Mouse (Mus musculus) kidney, embryonic 14.5 days (tissue): ENCODE measurements at regions not wholly inside any gene's neighbourhood (a gene's known extent, or its start where the extent isn't known, plus 50 kb on each side); places are given as distances from the start of the nearest gene placed in this dataset.

Experiments
- ATAC-seq: fragments of 200-750 bp; cut with Nextera tagmentation; 2 replicates; pipeline ENCODE4 v1.8.0; 2017; ENCODE audit warnings: moderate number of reproducible peaks, mild to moderate bottlenecking, moderate TSS enrichment, moderate library complexity; ENCODE audit not compliant: low FRiP score, low TSS enrichment
- H3K27ac ChIP-seq: fragments of 300-500 bp; sonication (generic); 2 replicates; pipeline ENCODE4 v1.5.1; 2014; ENCODE audit warnings: low read depth, mild to moderate bottlenecking, low read length, moderate library complexity, mixed read lengths
- H3K27me3 ChIP-seq: fragments of 300-500 bp; sonication (generic); 2 replicates; pipeline ENCODE4 v1.6.1; 2014; ENCODE audit warnings: mild to moderate bottlenecking, low read length; ENCODE audit not compliant: control insufficient read depth, insufficient read depth
- H3K36me3 ChIP-seq: fragments of 300-500 bp; sonication (generic); 2 replicates; pipeline ENCODE4 v1.6.1; 2014; ENCODE audit warnings: low read length, mixed read lengths; ENCODE audit not compliant: control insufficient read depth, insufficient read depth
- H3K4me1 ChIP-seq: fragments of 300-500 bp; sonication (generic); 2 replicates; pipeline ENCODE4 v1.6.1; 2014; ENCODE audit warnings: low read length, mixed read lengths; ENCODE audit not compliant: control insufficient read depth, insufficient read depth
- H3K4me2 ChIP-seq: fragments of 300-500 bp; sonication (generic); replicated peaks from 2 replicates; pipeline ENCODE4 v1.6.1; 2014; ENCODE audit warnings: low read depth, mild to moderate bottlenecking, low read length
- H3K4me3 ChIP-seq: fragments of 300-500 bp; sonication (generic); 2 replicates; pipeline ENCODE4 v1.5.1; 2014; ENCODE audit warnings: mild to moderate bottlenecking, low read length
- H3K9ac ChIP-seq: fragments of 300-500 bp; sonication (generic); 2 replicates; pipeline ENCODE4 v1.6.1; 2014; ENCODE audit warnings: low read depth, mild to moderate bottlenecking, low read length, moderate library complexity
- H3K9me3 ChIP-seq: fragments of 300-500 bp; sonication (generic); 2 replicates; pipeline ENCODE4 v1.6.1; 2016; ENCODE audit warnings: low read length; ENCODE audit not compliant: control insufficient read depth
- WGBS: fragments of 180-500 bp; shearing (Covaris S2); extraction: QIAGEN DNeasy Blood & Tissue Kit; methylation state at CpG from one replicate; pipeline ENCODE4 v1.1.7; 2014; 5-methylcytosine and 5-hydroxymethylcytosine counted together

- H3K36me3 ChIP-seq = no peaks in the 10 kb centered on the region
- no peak overlapping the region for H3K27ac ChIP-seq
- H3K4me3 ChIP-seq = no peak overlapping the region
- no peaks in the 10 kb centered on the region for H3K27me3 ChIP-seq
- H3K9ac ChIP-seq = no peak overlapping the region
- no peaks in the 10 kb centered on the region for H3K9me3 ChIP-seq
- H3K4me1 ChIP-seq = no peaks in the 10 kb centered on the region
- ATAC-seq = no peak
- 59% methylated on average over 2 of the region's 2 CpGs for WGBS
- H3K4me2 ChIP-seq = no peak overlapping the region
These were observed 151.4 kb downstream of the Twistnb start for GRCm38 (mm10) chr12:33580809-33581208.

DNA sequence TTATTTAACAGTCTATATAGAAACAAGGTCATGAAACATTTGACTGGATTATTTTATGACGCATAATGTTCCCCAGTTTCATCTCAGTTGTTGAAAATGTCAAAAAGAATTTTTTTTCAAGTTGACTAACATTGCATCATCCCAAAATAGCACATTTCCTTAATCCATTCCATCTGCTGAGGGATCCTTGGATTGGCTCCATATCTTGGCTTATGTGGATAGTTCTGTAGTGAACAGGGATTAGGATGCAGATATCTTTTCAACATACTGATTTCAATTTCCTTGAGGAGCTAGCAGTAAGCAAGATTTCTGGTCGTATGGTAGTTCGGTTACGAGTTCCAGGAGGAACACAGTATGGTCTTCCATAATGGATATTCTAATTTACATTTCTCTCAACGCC lies 161.6 kb downstream of the Twistnb start:
- no peak overlapping the region for H3K27ac ChIP-seq
- WGBS = 82% methylated on average over 5 of the region's 5 CpGs
- no peaks in the 10 kb centered on the region for H3K9me3 ChIP-seq
- no peak overlapping the region for H3K9ac ChIP-seq
- no peak overlapping the region for H3K4me3 ChIP-seq
- no peak for ATAC-seq
- H3K4me2 ChIP-seq = no peak overlapping the region
- H3K36me3 ChIP-seq = no peaks in the 10 kb centered on the region
- H3K4me1 ChIP-seq = peaks cover 9% of the 10 kb centered on the region; the same call in 1 of the 2 replicates
- H3K27me3 ChIP-seq = no peaks in the 10 kb centered on the region

- H3K36me3 ChIP-seq = no peaks in the 10 kb centered on the region
- H3K27me3 ChIP-seq = no peaks in the 10 kb centered on the region
- H3K4me2 ChIP-seq = peak overlapping the region; percentile 41
- peak overlapping the region; percentile 32; the same call in 1 of the 2 replicates for H3K27ac ChIP-seq
- peak; percentile 88 for ATAC-seq
- H3K4me3 ChIP-seq = peak overlapping the region; percentile 27
- peaks cover 9% of the 10 kb centered on the region; the same call in 1 of the 2 replicates for H3K4me1 ChIP-seq
- 5% methylated on average over 6 of the region's 6 CpGs for WGBS
- no peak overlapping the region for H3K9ac ChIP-seq
- H3K9me3 ChIP-seq = no peaks in the 10 kb centered on the region
These were observed 163.0 kb downstream of the Twistnb start for GRCm38 (mm10) chr12:33592431-33592911.

- peak overlapping the region; percentile 32; the same call in 1 of the 2 replicates for H3K27ac ChIP-seq
- no peaks in the 10 kb centered on the region for H3K36me3 ChIP-seq
- no peaks in the 10 kb centered on the region for H3K9me3 ChIP-seq
- WGBS = 14% methylated on average over 17 of the region's 17 CpGs
- no peaks in the 10 kb centered on the region for H3K27me3 ChIP-seq
- ATAC-seq = peak; percentile 62
- H3K9ac ChIP-seq = no peak overlapping the region; the same call in 1 of the 2 replicates
- peak overlapping the region; percentile 41 for H3K4me2 ChIP-seq
- H3K4me1 ChIP-seq = peaks cover 9% of the 10 kb centered on the region; the same call in 1 of the 2 replicates
- peak overlapping the region; percentile 27 for H3K4me3 ChIP-seq
These were observed 163.5 kb downstream of the Twistnb start for GRCm38 (mm10) chr12:33592938-33593337.

- Histone ChIP-seq H3K27ac (no peak overlapping the region), H3K4me2 (no peak overlapping the region), H3K9me3 (no peaks in the 10 kb centered on the region), H3K36me3 (no peaks in the 10 kb centered on the region), H3K4me1 (peaks cover 9% of the 10 kb centered on the region; the same call in 1 of the 2 replicates), H3K4me3 (no peak overlapping the region), H3K27me3 (no peaks in the 10 kb centered on the region), H3K9ac (no peak overlapping the region)
- ATAC-seq = peak; percentile 63
- WGBS = 18% methylated on average over 4 of the region's 4 CpGs
These were observed 164.2 kb downstream of the Twistnb start for GRCm38 (mm10) chr12:33593685-33594084.

GRCm38 (mm10) chr12:33605393-33605792 lies 176.0 kb downstream of the Twistnb start:
- no peak for ATAC-seq
- H3K27ac ChIP-seq = no peak overlapping the region
- H3K4me3 ChIP-seq = no peak overlapping the region
- H3K4me1 ChIP-seq = no peaks in the 10 kb centered on the region
- no peaks in the 10 kb centered on the region for H3K27me3 ChIP-seq
- no peak overlapping the region for H3K9ac ChIP-seq
- H3K36me3 ChIP-seq = no peaks in the 10 kb centered on the region
- H3K9me3 ChIP-seq = no peaks in the 10 kb centered on the region
- H3K4me2 ChIP-seq = no peak overlapping the region
- 57% methylated on average over 4 of the region's 4 CpGs for WGBS

- H3K27ac ChIP-seq = no peak overlapping the region
- H3K9me3 ChIP-seq = no peaks in the 10 kb centered on the region
- H3K27me3 ChIP-seq = no peaks in the 10 kb centered on the region
- no peak for ATAC-seq
- no peak overlapping the region for H3K9ac ChIP-seq
- H3K4me1 ChIP-seq = no peaks in the 10 kb centered on the region
- 61% methylated on average over 7 of the region's 7 CpGs for WGBS
- no peaks in the 10 kb centered on the region for H3K36me3 ChIP-seq
- H3K4me2 ChIP-seq = no peak overlapping the region
- no peak overlapping the region for H3K4me3 ChIP-seq
These were observed 178.6 kb downstream of the Twistnb start for GRCm38 (mm10) chr12:33607811-33608602.

DNA sequence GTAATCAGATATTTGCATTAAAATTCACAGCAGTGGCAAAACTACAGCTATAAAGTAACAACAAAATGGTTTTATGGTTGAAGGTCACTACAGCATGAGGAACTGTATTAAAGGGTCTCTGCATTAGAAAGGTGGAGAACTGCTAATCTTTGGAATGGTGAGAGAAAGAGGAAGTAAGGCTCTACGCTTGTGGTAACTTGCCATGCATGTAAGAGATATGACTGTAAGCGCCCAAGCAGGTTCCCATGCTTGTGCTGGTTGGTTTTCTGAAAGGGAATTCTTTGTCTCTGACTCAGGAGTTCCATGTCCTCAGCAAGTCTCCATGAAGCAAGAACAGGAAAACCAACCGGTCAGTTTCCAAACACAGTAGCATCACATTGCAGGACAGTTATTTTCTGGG lies 182.9 kb downstream of the Twistnb start:
- H3K4me1 ChIP-seq = no peaks in the 10 kb centered on the region
- H3K27ac ChIP-seq = no peak overlapping the region
- H3K27me3 ChIP-seq = no peaks in the 10 kb centered on the region
- WGBS = 72% methylated on average over 3 of the region's 3 CpGs
- no peaks in the 10 kb centered on the region for H3K9me3 ChIP-seq
- H3K4me2 ChIP-seq = no peak overlapping the region
- H3K36me3 ChIP-seq = no peaks in the 10 kb centered on the region
- ATAC-seq = no peak
- H3K9ac ChIP-seq = no peak overlapping the region
- H3K4me3 ChIP-seq = no peak overlapping the region

- no peak for ATAC-seq
- Histone ChIP-seq H3K9me3 (no peaks in the 10 kb centered on the region), H3K36me3 (no peaks in the 10 kb centered on the region), H3K4me2 (no peak overlapping the region), H3K4me1 (no peaks in the 10 kb centered on the region), H3K9ac (no peak overlapping the region), H3K4me3 (no peak overlapping the region), H3K27ac (no peak overlapping the region), H3K27me3 (no peaks in the 10 kb centered on the region)
- WGBS = 63% methylated on average over 4 of the region's 4 CpGs
These were observed 191.0 kb downstream of the Twistnb start for GRCm38 (mm10) chr12:33620391-33620790.
